Comparison of ENCODE assay signal across 9 mouse cellular contexts in the genomic region with DNA sequence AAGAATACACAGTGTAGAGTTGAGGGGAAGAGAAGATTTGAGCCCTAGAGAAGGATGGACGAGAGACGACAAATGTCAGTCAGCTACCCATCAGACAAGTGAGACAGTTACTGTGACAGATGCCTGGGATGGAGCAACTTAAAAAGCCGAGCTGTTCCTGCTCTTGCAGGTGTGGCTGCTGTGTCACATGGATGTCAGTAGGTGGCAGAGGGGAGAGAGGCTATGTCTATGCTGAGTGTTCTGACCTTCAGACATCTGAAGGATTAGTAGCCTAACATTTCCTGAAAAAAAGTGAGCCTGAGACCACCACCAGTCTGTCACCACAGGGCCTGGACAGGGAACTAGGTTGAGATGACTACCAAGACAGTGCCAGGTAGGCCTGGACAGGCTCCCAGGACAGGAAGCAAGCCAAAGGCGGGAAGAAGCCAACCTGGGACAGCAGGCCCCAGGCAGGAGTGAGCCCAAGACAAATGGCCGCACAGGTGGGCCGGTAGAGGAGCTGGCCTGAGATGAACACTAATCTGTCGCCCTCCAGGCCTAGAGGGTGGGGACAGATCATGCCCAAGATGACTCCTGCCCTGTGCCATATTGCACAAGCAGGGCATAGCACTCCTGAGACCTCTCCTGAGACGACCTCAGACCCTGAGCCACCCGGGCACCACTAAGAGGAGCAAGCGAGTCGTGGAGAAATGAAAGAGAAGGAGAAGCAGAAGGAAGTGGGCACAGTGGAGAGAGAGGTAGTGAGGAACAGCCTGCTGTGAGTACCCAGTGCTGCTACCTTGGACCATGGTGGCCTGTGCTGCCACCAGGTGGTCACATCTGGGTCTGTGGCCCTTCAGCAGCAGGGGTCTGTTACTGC. TPM values are rescaled to one million over a fixed set of nuclear protein-coding genes. Genes with fewer than 3 reads are reported as not detected.
DNase-seq lines count a peak whose midpoint lies in the region; ATAC-seq and TF ChIP-seq lines count a peak whose summit lies in the region.
"Had no signal": no experiment of that assay in that cellular context is flagged by ENCODE, and none has a peak within 500 bp of the region (broad histone marks: within the 10 kb centered on the region; RNA-seq: fewer than 3 reads in every experiment).

No protein-coding gene starts in this region.

- ATAC-seq in lung, embryonic 14.5 days (ENCODE audit: insufficient read depth) = peak; percentile 40
- peak; percentile 87 for ATAC-seq in granulocyte monocyte progenitor cell, adult 5-6 weeks (replicated peaks; ENCODE audit: poor library complexity, severe bottlenecking)
- peak; percentile 79 for ATAC-seq in liver, embryonic 13.5 days (ENCODE audit: low read depth)
- no peak for ATAC-seq in monocyte, adult 5-6 weeks (replicated peaks; ENCODE audit: insufficient number of reproducible peaks, low FRiP score, low TSS enrichment, poor library complexity, severe bottlenecking)

- no peak overlapping the region for H3K4me3 ChIP-seq in lung, embryonic 14.5 days (ENCODE audit: low read depth, low read length)
- H3K4me3 ChIP-seq in cerebellum, adult 2 months (replicated peaks; ENCODE audit: insufficient read depth, low read depth, low read length) = no peak overlapping the region
- H3K4me3 ChIP-seq in liver, embryonic 13.5 days (replicated peaks) = peak overlapping the region; percentile 10; the same call in 1 of the 2 replicates

- H3K27me3 ChIP-seq in lung, embryonic 14.5 days (ENCODE audit: insufficient read depth, low read length) = no peaks in the 10 kb centered on the region
- no peaks in the 10 kb centered on the region for H3K27me3 ChIP-seq in cerebellum, adult 2 months (ENCODE audit: control insufficient read depth, insufficient read depth, low read length)
- H3K27me3 ChIP-seq in liver, embryonic 13.5 days = no peaks in the 10 kb centered on the region

- H3K4me2 ChIP-seq in lung, embryonic 14.5 days = no peak overlapping the region
- H3K4me2 ChIP-seq in liver, embryonic 13.5 days = peak overlapping the region; percentile 60

- H3K9me3 ChIP-seq in lung, embryonic 14.5 days (ENCODE audit: low read depth, low read length) = no peaks in the 10 kb centered on the region
- no peaks in the 10 kb centered on the region for H3K9me3 ChIP-seq in liver, embryonic 13.5 days (replicated peaks)

- TF ChIP-seq POLR2A in cerebellum, adult 2 months (IDR thresholded peaks at IDR 0.05; ENCODE audit: borderline replicate concordance, insufficient read depth, low read length) = no peak

- peak; percentile 66 for TF ChIP-seq CTCF in lung, embryonic 14.5 days (IDR thresholded peaks at IDR 0.05; ENCODE audit: low read depth)
- TF ChIP-seq CTCF in cerebellum, adult 2 months (IDR thresholded peaks at IDR 0.05; ENCODE audit: borderline replicate concordance, insufficient read depth, low read depth, low read length) = peak; percentile 48; the same call in 1 of the 2 replicates

- H3K27ac ChIP-seq in lung, embryonic 14.5 days (ENCODE audit: low read depth) = no peak overlapping the region
- peak overlapping the region; percentile 84 for H3K27ac ChIP-seq in cerebellum, adult 2 months (ENCODE audit: insufficient read depth, low read length)
- H3K27ac ChIP-seq in liver, embryonic 13.5 days = peak overlapping the region; percentile 92

- no peak overlapping the region for H3K9ac ChIP-seq in lung, embryonic 14.5 days
- H3K9ac ChIP-seq in liver, embryonic 13.5 days = peak overlapping the region; percentile 70

- H3K4me1 ChIP-seq in lung, embryonic 14.5 days (ENCODE audit: insufficient read depth) = no peaks in the 10 kb centered on the region
- H3K4me1 ChIP-seq in cerebellum, adult 2 months (ENCODE audit: control insufficient read depth, insufficient read depth, low read length) = peaks cover 18% of the 10 kb centered on the region
- H3K4me1 ChIP-seq in liver, embryonic 13.5 days (replicated peaks) = peaks cover 74% of the 10 kb centered on the region

- 72% methylated on average over 11 of the region's 11 CpGs for WGBS in lung, embryonic 14.5 days
- 7% methylated on average over 11 of the region's 11 CpGs for WGBS in cerebellum, adult 2 months
- WGBS in liver, embryonic 13.5 days (ENCODE audit: insufficient replicate concordance) = 40% methylated on average over 11 of the region's 11 CpGs

- H3K36me3 ChIP-seq in lung, embryonic 14.5 days (ENCODE audit: insufficient read depth) = no peaks in the 10 kb centered on the region
- no peaks in the 10 kb centered on the region for H3K36me3 ChIP-seq in liver, embryonic 13.5 days

- peak; percentile 30 for DNase-seq in lung, embryonic 14.5 days
- no peak for DNase-seq in lung, adult 18-20 months
- DNase-seq in cerebellum, adult 2 months = peak; percentile 87 to 90
- peak; percentile 43 for DNase-seq in liver, embryonic 13.5 days
- peak; percentile 60 for DNase-seq in thymus, postnatal 14 days
- DNase-seq in left cerebral cortex, adult 9 months (ENCODE audit: low spot score in 2 of 2) = no peak

RNA-seq across cellular contexts. Expression of gene Asb17, which starts 12.8 kb away (rescaled TPM):
- polyA plus RNA-seq in lung, embryonic 14.5 days (2014; fragmentation: Nextera tagmentation; extraction: Ambion mirVana) = 0.09 TPM in 1 of 2 replicates, not detected in the other
- not detected in 2 replicates for polyA plus RNA-seq in cerebellum, adult 2 months (2012; rRNA removed)
- not detected in 2 replicates for total RNA-seq in granulocyte monocyte progenitor cell, adult 5-6 weeks (2014; fragmentation: Nextera tagmentation)
- not detected in 2 replicates for total RNA-seq in granulocyte monocyte progenitor cell, adult 5-6 weeks (2017)
- 6.4 TPM in 2 replicates for polyA plus RNA-seq in liver, embryonic 13.5 days (2015; fragmentation: Nextera tagmentation; extraction: Ambion mirVana)
- total RNA-seq in monocyte, adult 5-6 weeks (2017) = 1.9 TPM in 1 of 3 replicates, not detected in the others
- total RNA-seq: neutrophil, adult 5-6 weeks had no signal

Comparison
In these comparisons a context has a peak if more than half of its experiments do, and no peak if none do; other contexts are left out.
1. DNase-seq: peak in lung, embryonic 14.5 days (single experiment), cerebellum, adult 2 months (2 of 2), liver, embryonic 13.5 days (single experiment) and thymus, postnatal 14 days (single experiment); none in lung, adult 18-20 months (0 of 2) and left cerebral cortex, adult 9 months (0 of 2).